Mouse (Mus musculus): ENCODE measurements around the gene Sptb. TPM values are rescaled to one million over a fixed set of nuclear protein-coding genes. Genes with fewer than 3 reads are reported as not detected.

Gene Sptb
- polyA plus RNA-seq, 1 experiment from 2014 or later = 3.8 TPM

DNA sequence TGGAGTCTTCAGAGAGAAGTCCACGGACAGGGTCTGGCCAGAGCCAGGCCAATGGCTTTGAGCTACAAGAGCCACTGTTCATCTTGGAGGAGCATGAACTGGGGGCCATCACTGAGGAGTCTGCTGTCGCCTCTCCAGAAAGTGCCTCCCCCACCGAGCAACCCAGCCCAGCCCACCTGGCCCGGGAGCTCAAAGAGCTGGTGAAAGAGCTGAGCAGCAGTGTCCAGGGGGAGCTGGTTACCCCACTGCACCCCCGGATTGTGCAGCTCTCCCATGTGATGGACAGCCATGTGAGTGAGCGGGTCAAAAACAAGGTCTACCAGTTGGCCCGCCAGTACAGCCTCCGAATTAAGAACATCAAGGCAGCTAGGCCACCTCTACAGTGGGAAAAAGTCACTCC lies 133.5 kb downstream of the Sptb start:
- no peak for DNase-seq (ENCODE audit: low spot score)
- Histone ChIP-seq H3K27ac (replicated peaks) (no peak overlapping the region), H3K4me1 (peaks cover 23% of the 10 kb centered on the region), H3K4me3 (no peak overlapping the region), H3K27me3 (ENCODE audit: low read depth, poor library complexity, severe bottlenecking) (no peaks in the 10 kb centered on the region), H3K9me3 (replicated peaks) (peaks cover 7% of the 10 kb centered on the region; the same call in 1 of the 2 replicates), H3K36me3 (peaks cover 7% of the 10 kb centered on the region; the same call in 1 of the 2 replicates)
- 93% methylated on average over 8 of the region's 8 CpGs for WGBS

DNA sequence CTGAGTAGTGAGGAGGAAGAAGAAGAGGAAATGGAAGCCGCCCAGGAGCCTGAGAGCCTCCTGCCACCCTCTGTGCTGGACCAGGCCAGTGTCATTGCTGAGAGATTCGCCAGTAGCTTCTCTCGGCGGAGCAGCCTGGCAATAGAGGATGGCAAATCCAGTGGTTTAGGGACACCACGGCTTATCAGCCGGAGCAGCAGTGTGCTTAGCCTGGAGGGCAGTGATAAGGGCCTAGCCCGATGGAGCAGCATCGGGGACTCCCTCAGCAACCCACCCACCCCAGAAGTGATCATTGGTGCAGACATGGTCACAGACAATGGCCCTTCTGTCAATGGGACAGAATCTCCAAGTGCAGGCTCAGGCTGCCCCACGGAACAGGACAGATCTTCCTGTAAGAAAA lies 134.3 kb downstream of the Sptb start:
- no peak overlapping the region for H3K4me3 ChIP-seq
- no peaks in the 10 kb centered on the region for H3K27me3 ChIP-seq (ENCODE audit: low read depth, poor library complexity, severe bottlenecking)
- peaks cover 7% of the 10 kb centered on the region; the same call in 1 of the 2 replicates for H3K36me3 ChIP-seq
- peaks cover 7% of the 10 kb centered on the region; the same call in 1 of the 2 replicates for H3K9me3 ChIP-seq (replicated peaks)
- WGBS = 91% methylated on average over 9 of the region's 9 CpGs
- no peak for DNase-seq (ENCODE audit: low spot score)
- no peak overlapping the region; the same call in 1 of the 2 replicates for H3K27ac ChIP-seq (replicated peaks)
- peaks cover 30% of the 10 kb centered on the region for H3K4me1 ChIP-seq

DNA sequence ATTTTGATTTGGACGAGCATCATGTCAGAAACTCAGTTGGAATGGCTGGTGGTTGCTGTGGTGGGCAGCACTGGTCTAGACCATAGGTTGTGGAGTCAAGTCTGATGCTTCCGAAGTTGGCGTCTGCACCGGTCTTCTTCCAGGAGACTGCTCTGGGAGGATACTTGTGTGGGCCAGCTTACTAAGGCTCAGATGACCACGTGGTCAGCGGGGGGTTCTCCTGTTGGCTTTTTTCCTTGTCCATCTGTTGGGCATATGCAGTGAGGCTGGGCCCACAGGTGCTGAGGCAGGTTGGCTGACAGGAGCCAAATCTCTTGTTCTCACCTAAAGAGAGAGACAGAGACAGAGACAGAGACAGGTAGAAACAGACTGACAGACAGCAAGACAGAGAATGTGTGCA lies 135.5 kb downstream of the Sptb start:
- Histone ChIP-seq H3K4me1 (peaks cover 26% of the 10 kb centered on the region), H3K9me3 (replicated peaks) (peaks cover 7% of the 10 kb centered on the region; the same call in 1 of the 2 replicates), H3K36me3 (peaks cover 7% of the 10 kb centered on the region; the same call in 1 of the 2 replicates), H3K27me3 (ENCODE audit: low read depth, poor library complexity, severe bottlenecking) (no peaks in the 10 kb centered on the region), H3K27ac (replicated peaks) (no peak overlapping the region), H3K4me3 (no peak overlapping the region)
- WGBS = 93% methylated on average over 6 of the region's 6 CpGs
- no peak for DNase-seq (ENCODE audit: low spot score)

DNA sequence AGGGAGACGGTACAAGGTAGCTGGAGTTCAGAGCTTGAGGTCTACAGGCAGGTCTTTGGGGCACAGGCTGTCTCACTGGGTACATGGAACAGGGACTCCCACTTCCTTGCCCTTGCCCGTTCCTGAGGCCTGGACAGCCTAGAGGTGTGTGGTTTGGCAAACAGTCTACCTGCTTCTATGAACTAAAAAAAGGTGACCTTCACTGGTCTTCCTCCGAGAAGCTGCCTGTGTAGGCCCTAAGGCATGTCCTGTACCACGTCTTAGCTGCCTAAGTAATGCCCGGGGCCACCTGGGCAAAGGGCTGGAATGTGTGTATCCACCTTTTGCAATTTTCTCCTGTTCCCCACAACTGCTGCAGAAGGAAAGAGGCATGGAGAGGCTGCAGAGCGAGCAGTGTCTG lies 137.0 kb downstream of the Sptb start:
- H3K36me3 ChIP-seq = peaks cover 7% of the 10 kb centered on the region; the same call in 1 of the 2 replicates
- no peak for DNase-seq (ENCODE audit: low spot score)
- H3K9me3 ChIP-seq (replicated peaks) = peaks cover 7% of the 10 kb centered on the region; the same call in 1 of the 2 replicates
- H3K4me3 ChIP-seq = no peak overlapping the region
- 94% methylated on average over 6 of the region's 6 CpGs for WGBS
- H3K27ac ChIP-seq (replicated peaks) = no peak overlapping the region
- H3K27me3 ChIP-seq (ENCODE audit: low read depth, poor library complexity, severe bottlenecking) = no peaks in the 10 kb centered on the region
- H3K4me1 ChIP-seq = peaks cover 26% of the 10 kb centered on the region

DNA sequence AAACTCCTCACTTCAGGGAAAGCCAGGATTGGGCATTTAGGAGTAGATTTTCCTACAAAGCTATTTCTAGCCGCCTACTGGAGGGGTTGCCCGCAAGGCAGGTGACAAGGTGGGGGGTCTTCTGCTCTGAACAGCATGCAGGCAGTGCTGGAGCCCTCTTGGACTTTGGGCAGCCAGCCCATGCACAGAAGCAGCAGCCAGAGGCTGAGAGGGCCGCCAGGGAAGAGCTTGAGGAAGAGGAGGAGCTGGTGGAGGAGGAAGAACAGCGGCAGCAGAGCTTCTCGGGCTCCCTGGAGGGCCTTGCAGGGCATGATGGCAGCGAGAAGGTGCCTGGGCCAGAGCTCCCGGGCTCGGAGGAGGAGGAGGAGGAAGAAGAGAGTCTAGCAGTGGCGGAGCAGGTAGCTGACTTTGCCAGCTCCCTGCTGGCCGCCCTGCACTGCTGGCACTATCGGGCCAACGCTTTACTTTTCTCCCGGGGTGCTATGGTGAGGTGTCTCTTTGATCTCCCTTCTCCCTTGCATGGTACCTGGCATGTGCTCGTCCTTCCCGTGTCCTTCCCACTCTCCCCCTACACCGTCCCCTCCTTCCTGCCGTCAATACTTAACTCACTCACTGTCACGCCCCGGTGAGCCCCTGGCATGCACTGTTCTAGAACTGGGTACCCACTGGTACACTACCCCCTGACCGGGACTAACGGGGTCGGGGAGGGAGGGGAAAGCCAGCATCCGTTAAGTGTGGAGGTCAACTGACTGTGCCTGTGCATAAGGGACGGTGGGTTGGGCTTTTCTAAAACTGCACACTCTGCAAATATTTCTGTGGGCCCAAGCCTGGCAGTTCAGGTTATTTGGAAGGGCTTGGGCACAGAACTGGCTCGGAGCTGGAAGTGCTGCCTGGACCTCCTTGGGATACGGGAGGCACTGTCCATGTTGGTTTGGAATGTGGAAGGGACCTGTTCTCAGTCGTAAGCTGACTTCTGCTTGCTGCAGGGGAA lies 137.8 kb downstream of the Sptb start:
- H3K4me3 ChIP-seq = no peak overlapping the region
- no peaks in the 10 kb centered on the region for H3K27me3 ChIP-seq (ENCODE audit: low read depth, poor library complexity, severe bottlenecking)
- WGBS = 71% methylated on average over 27 of the region's 27 CpGs
- H3K27ac ChIP-seq (replicated peaks) = no peak overlapping the region; the same call in 1 of the 2 replicates
- peaks cover 7% of the 10 kb centered on the region; the same call in 1 of the 2 replicates for H3K36me3 ChIP-seq
- peaks cover 7% of the 10 kb centered on the region; the same call in 1 of the 2 replicates for H3K9me3 ChIP-seq (replicated peaks)
- H3K4me1 ChIP-seq = peaks cover 26% of the 10 kb centered on the region
- no peak for DNase-seq (ENCODE audit: low spot score)

DNA sequence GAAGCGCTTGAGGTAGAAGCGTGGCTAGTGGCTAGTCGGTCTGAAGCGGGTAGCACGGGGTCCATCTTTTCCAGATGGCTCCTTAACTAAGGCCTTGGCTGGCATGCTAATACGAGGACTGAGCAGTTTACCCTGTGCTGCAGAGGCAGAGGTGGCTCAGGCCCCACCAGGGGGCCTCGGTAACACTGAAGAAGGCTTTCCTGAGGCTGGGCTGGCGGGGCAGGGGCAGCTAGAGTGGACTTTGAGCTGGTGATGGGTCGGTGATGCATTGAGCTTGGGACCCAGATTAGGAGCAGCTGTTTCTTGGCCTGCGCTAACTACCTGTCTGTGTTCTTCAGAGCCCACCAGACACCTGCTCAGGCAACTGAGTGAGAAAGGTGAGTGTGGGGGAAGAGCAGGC lies 139.1 kb downstream of the Sptb start:
- no peak for DNase-seq (ENCODE audit: low spot score)
- peaks cover 26% of the 10 kb centered on the region for H3K4me1 ChIP-seq
- H3K27me3 ChIP-seq (ENCODE audit: low read depth, poor library complexity, severe bottlenecking) = no peaks in the 10 kb centered on the region
- H3K4me3 ChIP-seq = no peak overlapping the region
- no peaks in the 10 kb centered on the region for H3K36me3 ChIP-seq
- H3K27ac ChIP-seq (replicated peaks) = no peak overlapping the region; the same call in 1 of the 2 replicates
- H3K9me3 ChIP-seq (replicated peaks) = no peaks in the 10 kb centered on the region
- WGBS = 81% methylated on average over 10 of the region's 10 CpGs

DNA sequence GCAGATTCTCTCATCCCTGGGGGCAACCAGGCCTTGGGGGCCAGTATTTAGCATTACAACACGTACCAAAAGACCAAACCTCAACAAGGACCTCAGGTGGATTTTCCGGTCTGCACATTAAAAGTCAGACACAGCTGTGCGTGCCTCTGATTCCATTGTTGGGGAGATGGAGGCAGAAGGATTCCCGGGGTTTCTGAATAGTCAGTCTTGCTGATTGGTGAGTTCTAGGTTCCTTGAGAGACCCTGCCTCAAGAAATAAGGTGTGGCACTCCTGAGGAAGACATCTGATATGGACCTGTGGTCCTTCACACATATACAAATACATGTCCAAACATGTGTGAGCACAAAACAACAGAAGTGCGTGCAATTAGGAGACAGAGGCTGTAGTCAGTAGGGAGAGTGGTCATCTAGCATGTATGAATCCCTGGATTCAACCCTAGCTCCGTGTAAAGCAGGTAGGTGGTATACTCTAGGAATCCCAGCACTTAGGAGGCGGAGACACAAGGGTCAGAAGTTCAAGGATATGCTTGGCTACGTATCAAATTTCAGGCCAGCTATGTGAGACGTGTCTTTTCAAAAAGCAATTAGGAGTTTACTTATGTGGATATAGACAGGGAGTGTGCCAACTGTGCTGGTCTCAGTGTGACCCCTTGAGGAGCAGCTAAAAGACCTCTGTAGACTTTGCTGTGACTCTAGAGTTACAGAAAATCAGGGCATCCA lies 140.0 kb downstream of the Sptb start:
- Histone ChIP-seq H3K4me3 (no peak overlapping the region), H3K27ac (replicated peaks) (no peak overlapping the region), H3K4me1 (peaks cover 26% of the 10 kb centered on the region), H3K27me3 (ENCODE audit: low read depth, poor library complexity, severe bottlenecking) (no peaks in the 10 kb centered on the region), H3K36me3 (no peaks in the 10 kb centered on the region), H3K9me3 (replicated peaks) (no peaks in the 10 kb centered on the region)
- DNase-seq (ENCODE audit: low spot score) = no peak
- 77% methylated on average over 9 of the region's 9 CpGs for WGBS

DNA sequence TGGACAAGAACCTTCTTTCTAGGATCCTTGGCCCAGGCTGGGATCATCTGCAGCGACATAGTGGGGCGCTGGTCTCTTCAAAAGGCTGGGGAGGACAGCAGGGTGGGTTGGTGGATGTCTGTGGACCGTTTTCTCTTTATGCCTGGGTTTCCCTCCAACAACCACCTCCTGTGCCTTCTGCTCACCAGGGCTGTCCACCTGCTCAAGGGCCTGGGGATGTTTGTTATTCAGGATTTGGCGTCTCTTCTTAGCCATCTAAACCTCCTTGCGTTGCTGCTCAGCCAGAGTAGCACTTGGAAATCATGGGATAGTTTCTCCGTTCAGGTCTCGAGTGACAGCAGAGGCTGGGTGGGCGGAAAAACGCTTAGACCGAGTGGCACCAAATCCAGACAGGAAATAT lies 144.1 kb downstream of the Sptb start:
- no peaks in the 10 kb centered on the region for H3K27me3 ChIP-seq (ENCODE audit: low read depth, poor library complexity, severe bottlenecking)
- 92% methylated on average over 10 of the region's 10 CpGs for WGBS

DNA sequence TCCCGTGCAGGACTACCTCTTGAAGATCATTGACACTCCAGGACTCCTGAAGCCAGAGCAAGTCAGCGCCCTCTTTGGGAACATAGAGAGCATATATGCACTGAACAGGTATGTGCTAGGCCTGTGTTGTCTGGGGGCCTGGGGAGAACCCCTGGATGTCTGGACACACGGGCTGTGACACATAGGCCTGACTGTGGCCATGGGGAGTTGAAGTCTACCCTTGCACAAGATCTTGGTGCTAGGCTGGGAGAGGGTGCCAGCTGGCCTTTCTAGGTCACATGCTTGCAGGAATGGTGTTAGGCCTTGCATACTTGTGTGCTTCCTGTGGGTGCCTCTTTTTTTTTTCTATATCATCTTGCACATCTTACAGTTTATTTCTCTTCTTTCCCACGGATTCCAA lies 148.2 kb downstream of the Sptb start:
- H3K27ac ChIP-seq (replicated peaks) = no peak overlapping the region
- H3K4me1 ChIP-seq = peaks cover 11% of the 10 kb centered on the region
- H3K36me3 ChIP-seq = no peaks in the 10 kb centered on the region
- no peaks in the 10 kb centered on the region for H3K27me3 ChIP-seq (ENCODE audit: low read depth, poor library complexity, severe bottlenecking)
- DNase-seq (ENCODE audit: low spot score) = no peak
- 86% methylated on average over 4 of the region's 4 CpGs for WGBS
- no peaks in the 10 kb centered on the region for H3K9me3 ChIP-seq (replicated peaks)
- no peak overlapping the region for H3K4me3 ChIP-seq

More for the DNA sequence above, 144.1 kb downstream of the Sptb start:
- no peaks in the 10 kb centered on the region for H3K36me3 ChIP-seq
- peaks cover 14% of the 10 kb centered on the region for H3K4me1 ChIP-seq
- DNase-seq (ENCODE audit: low spot score) = no peak
- H3K4me3 ChIP-seq = no peak overlapping the region
- no peaks in the 10 kb centered on the region for H3K9me3 ChIP-seq (replicated peaks)
- H3K27ac ChIP-seq (replicated peaks) = no peak overlapping the region

DNA sequence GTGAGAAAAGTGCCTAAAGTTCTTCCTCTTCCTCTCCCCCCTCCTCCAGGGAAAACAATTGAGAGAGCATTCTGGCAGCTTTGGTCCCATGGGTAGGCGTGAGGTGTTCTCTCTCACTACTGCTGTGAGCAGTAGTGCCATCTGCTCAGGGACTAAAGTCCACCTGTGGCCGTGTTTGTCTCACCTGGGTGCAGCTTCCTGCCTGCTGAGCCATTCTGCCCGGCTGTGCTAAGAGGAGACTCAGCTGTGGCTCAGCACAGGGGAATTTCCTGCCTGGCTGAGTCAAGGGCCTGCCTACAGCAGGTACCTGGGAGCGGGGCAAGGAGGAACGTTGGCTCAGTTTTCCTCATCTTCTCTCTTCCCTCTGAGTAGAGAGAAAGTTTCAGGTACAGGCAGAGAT lies 152.1 kb downstream of the Sptb start:
- peaks cover 21% of the 10 kb centered on the region for H3K4me1 ChIP-seq
- no peak overlapping the region for H3K27ac ChIP-seq (replicated peaks)
- DNase-seq (ENCODE audit: low spot score) = no peak
- H3K36me3 ChIP-seq = no peaks in the 10 kb centered on the region
- no peaks in the 10 kb centered on the region for H3K9me3 ChIP-seq (replicated peaks)
- no peaks in the 10 kb centered on the region for H3K27me3 ChIP-seq (ENCODE audit: low read depth, poor library complexity, severe bottlenecking)
- no peak overlapping the region for H3K4me3 ChIP-seq
- WGBS = 68% methylated on average over 5 of the region's 5 CpGs

DNA sequence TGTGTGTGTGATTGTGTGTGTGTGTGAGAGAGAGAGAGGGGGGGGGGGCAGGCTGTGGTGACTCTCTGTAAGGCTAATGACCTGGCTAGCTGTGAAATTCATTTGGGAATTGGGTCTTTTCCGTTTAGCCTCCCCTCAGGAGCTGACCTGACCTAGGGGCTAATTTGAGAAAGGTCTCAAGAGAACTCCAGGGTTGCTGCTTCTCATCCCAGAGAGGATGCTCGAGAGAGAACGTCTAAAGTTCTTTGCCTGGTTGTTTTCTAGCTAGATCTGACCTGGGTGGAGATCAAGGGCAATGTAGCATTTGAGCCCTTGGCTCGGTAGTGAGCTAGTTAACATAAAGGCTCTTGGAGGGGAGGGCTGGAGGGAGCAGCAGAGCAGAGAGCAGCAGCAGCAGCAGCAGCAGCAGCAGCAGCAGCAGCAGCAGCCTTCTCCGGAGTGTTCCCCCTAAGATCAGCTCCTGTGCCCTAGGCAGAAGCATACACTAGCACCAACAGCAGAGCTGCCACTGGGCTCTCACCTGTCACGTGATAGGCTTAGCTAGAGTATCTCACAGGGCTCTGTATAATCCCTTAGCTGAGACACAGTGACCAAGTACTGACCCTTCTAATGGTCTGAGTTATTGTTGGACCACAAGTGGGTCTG lies 153.5 kb downstream of the Sptb start:
- Histone ChIP-seq H3K9me3 (replicated peaks) (no peaks in the 10 kb centered on the region), H3K36me3 (no peaks in the 10 kb centered on the region), H3K27me3 (ENCODE audit: low read depth, poor library complexity, severe bottlenecking) (no peaks in the 10 kb centered on the region), H3K4me3 (no peak overlapping the region), H3K4me1 (peaks cover 18% of the 10 kb centered on the region), H3K27ac (replicated peaks) (peak overlapping the region; percentile 5; the same call in 1 of the 2 replicates)
- 13% methylated on average over 6 of the region's 6 CpGs for WGBS
- no peak for DNase-seq (ENCODE audit: low spot score)

DNA sequence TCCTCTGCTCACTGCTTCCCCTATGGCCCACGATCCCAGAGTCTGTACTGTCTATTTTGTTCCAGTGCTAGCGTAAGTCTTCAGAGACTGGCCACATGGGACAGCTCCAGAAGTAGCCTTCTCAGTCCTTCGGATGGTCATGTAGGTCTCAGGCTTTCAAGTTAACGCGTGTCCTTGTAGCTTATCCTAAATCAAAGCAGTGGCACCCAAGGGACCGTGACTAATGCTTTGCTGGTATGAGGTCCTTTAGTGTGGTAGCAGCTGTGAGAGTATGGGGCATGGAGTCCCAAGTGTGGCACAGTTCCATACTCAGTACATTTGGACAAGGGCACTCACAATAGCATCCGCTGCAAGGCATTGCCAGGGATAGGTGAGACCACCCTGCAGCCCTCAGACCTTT lies 154.2 kb downstream of the Sptb start:
- no peaks in the 10 kb centered on the region for H3K36me3 ChIP-seq
- peaks cover 18% of the 10 kb centered on the region for H3K4me1 ChIP-seq
- no peaks in the 10 kb centered on the region for H3K27me3 ChIP-seq (ENCODE audit: low read depth, poor library complexity, severe bottlenecking)
- 73% methylated on average over 7 of the region's 7 CpGs for WGBS
- no peak overlapping the region for H3K4me3 ChIP-seq
- H3K27ac ChIP-seq (replicated peaks) = 0 out of 2 replicates have a peak overlapping the region, but pooled peaks have one; percentile 5
- H3K9me3 ChIP-seq (replicated peaks) = no peaks in the 10 kb centered on the region
- no peak for DNase-seq (ENCODE audit: low spot score)
